Mouse (Mus musculus) heart, adult 18-20 months (tissue): Measurements from ENCODE around the gene Idh2. TPM values are rescaled to one million over a fixed set of nuclear protein-coding genes. Genes with fewer than 3 reads are reported as not detected.
"Not testable (repeated sequence)": the region's sequence is repeated elsewhere in the genome, so short reads cannot be mapped to it uniquely, and the experiment has no call there.

Experiments used
- DNase-seq, 2 experiments: peaks; one replicate each; pipeline ENCODE4 v3.0.0; 2021 to 2022; ENCODE audit warnings: mixed read lengths in 1 of 2
- total RNA-seq, 2 experiments: library from RNA; stranded (reverse); gene quantifications; 2 replicates each; pipeline ENCODE4 v1.2.3; 2021

The Idh2 gene
- total RNA-seq, 2 experiments from 2014 or later, result 2,187 to 2,245 TPM

GRCm38 (mm10) chr7:80060012-80060778 is 55.0 kb downstream of the Idh2 start:
- peak; percentile 78 to 90 for DNase-seq

DNA sequence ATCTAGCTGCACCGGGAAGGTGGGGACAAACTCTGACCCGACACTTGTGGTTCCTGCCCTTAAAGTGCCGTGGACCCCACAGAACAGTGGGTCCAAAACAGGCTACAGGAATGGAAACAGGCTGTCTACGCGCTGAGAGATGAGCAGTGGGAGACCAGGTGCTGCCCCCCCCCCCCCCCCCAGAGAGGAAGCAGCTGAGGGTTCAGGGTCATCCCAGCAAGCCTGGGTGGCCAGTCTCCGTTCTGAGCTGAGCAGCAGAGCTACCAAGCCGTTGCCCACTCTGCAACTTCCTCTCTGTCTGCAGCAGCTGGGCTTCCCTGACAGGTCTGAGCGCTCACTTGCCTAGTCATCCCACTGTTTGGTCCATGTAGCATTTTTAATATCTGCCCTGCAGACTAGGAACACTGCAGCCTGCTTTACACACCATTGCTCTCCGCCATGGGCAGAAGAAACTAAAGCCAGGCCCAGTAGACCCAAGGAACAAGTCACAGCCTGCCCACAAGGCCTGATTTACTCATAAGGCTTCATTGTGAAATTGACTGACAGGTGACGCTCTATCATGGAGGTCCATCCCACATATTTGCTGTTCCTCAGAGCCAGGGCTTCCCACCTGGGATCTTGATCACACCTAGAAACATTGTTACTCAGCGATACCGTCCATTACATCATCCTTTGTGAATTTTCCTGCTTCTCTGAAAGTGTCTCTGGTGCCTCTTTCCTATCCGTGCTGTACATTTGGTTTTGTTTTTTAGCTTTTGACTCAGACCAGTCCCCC is 55.9 kb downstream of the Idh2 start:
- DNase-seq, result peak in 1 of 2 experiments; percentile 53

- no peak for DNase-seq
Observed at GRCm38 (mm10) chr7:80058405-80059063, 56.7 kb downstream of the Idh2 start.

DNA sequence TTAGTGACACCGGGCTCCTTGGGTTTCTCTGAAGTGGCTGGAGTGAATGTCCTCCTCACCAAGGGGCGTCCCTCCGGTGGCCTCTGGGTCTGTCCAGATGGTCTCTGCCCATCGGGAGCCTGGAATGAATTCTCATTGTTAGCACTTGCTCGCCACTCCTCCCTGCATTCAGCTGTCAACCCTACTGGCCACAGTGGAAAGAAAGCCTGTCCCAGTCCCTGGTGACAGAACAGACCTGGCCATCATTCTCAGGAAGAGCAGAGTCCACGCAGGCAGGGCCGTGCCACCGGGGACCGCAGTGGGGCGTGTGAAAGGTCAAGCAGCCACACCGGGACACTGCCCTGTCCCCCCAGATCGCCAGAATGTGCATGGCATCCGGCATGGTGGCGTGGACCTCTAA is 57.4 kb downstream of the Idh2 start:
- no peak for DNase-seq

GRCm38 (mm10) chr7:80057002-80057691 is 58.0 kb downstream of the Idh2 start:
- DNase-seq, result peak; percentile 56 to 63

GRCm38 (mm10) chr7:80055781-80056180 is 59.4 kb downstream of the Idh2 start:
- no peak for DNase-seq

DNA sequence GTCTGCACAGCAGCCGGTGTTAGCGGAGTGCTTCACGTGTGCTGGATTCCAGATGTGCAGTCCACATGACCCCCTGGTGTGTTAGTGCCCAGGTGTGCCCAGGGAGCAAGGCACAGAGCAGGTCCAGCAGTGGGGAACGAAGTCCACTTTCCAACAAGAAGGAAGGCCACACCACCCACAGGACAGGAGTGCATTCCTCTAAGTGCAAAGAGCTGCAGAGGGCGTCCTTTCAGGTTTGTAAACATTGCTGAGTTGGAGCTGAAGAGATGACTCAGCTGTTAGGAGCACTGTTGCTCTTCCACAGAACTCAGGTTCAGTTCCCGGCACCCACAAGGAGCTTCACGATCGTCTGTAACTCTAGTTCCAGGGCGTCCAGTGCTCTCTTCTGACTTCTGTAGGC is 62.0 kb downstream of the Idh2 start:
- DNase-seq, result no peak

- DNase-seq, result peak; percentile 80 to 86
Observed at GRCm38 (mm10) chr7:80052261-80052660, 62.9 kb downstream of the Idh2 start.

DNA sequence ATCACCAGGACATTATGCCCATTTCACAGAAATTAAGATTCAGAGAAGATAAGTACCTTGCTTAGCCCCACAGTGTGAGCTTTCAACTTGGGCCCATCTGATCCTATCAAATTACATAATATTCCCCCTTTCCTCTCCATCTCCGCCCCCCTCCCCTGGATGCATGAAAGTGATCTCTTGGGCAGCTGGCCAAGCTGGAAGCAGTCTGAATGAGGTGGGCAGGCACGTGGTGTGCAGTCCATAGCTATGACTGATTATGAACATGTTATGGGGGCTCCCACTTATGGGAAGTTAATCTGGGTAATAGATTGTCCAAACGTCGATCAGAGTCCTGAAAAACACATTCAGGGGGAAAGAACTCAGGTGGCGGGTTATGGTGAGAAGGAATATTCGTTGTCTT is 63.4 kb downstream of the Idh2 start:
- DNase-seq, result no peak

GRCm38 (mm10) chr7:80050382-80050781 is 64.8 kb downstream of the Idh2 start:
- DNase-seq, result not testable (repeated sequence)

- no peak for DNase-seq
Observed at GRCm38 (mm10) chr7:80049746-80050145, 65.4 kb downstream of the Idh2 start.

DNA sequence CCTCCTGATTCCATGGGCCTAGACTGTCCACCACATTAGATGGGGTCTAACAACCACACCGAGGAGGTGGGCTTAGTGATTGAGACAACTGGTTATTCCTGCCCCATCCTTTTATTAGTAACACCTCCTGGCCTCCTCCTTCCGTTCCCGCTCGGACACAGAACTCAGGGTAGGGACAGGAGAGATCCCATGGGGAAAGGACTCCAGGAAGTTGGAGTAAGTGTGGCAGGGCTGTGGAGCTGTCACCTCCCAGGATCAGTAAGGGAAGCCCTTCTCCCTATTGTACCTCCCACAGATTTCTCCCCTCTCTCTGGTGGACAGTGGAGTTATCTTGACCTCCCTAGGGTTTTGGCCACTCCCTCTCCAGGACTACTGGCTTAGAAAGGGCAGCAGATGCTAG is 68.2 kb downstream of the Idh2 start:
- no peak for DNase-seq

Other genes starting within 250 kb of the Idh2 start
- 10 to 100 TPM; 24.7 to 25.7 TPM for gene Ap3s2, start 194.7 kb downstream of the Idh2 start, total RNA-seq
- 10 to 100 TPM in 1 of 2 experiments, 1 to 10 TPM in 1; 9.7 to 10.6 TPM for gene Arpin, start 180.0 kb downstream of the Idh2 start, total RNA-seq
- gene Zfp710, start 90.6 kb downstream of the Idh2 start, total RNA-seq, result 10 to 100 TPM; 21.6 to 22.4 TPM
- gene Sema4b, start 71.4 kb upstream of the Idh2 start, total RNA-seq, result 10 to 100 TPM; 10.6 to 12.6 TPM
- gene Cib1, start 117.4 kb upstream of the Idh2 start, total RNA-seq, result 10 to 100 TPM; 15.2 to 18.6 TPM
- gene Gdpgp1, start 117.5 kb upstream of the Idh2 start, total RNA-seq, result 1 to 10 TPM; 1.2 to 1.6 TPM
- gene Ttll13, start 131.0 kb upstream of the Idh2 start, total RNA-seq, result under 1 TPM; 0.12 to 0.36 TPM
- 10 to 100 TPM; 26.1 to 30.2 TPM for gene Ngrn, start 145.8 kb upstream of the Idh2 start, total RNA-seq
- gene Vps33b, start 154.3 kb upstream of the Idh2 start, total RNA-seq, result 1 to 10 TPM; 7.2 to 9.0 TPM
- 1 to 10 TPM in 1 of 2 experiments, under 1 TPM in 1; 0.87 to 2.2 TPM for gene Prc1, start 179.1 kb upstream of the Idh2 start, total RNA-seq
- gene Rccd1, start 209.1 kb upstream of the Idh2 start, total RNA-seq, result 1 to 10 TPM; 4.7 to 6.8 TPM
- 10 to 100 TPM; 15.8 to 16.0 TPM for gene Unc45a, start 225.6 kb upstream of the Idh2 start, total RNA-seq
- 10 to 100 TPM; 32.4 to 35.5 TPM for gene Hddc3, start 227.7 kb upstream of the Idh2 start, total RNA-seq